Mouse (Mus musculus) macrophage (primary cell): Measurements from ENCODE around the gene Gm9817. TPM values are rescaled to one million over a fixed set of nuclear protein-coding genes. Genes with fewer than 3 reads are reported as not detected.

Source experiments
- H3K27ac ChIP-seq: fragments of 350-480 bp; formaldehyde crosslinking; 2 replicates; pipeline ENCODE4 v1.9.0; 2021
- H3K36me3 ChIP-seq: fragments of 350-480 bp; formaldehyde crosslinking; 2 replicates; pipeline ENCODE4 v1.9.0; 2021; ENCODE audit errors: inconsistent target
- H3K4me3 ChIP-seq: fragments of 350-480 bp; formaldehyde crosslinking; 2 replicates; pipeline ENCODE4 v1.9.0; 2021; ENCODE audit errors: inconsistent target
- H3K79me2 ChIP-seq: fragments of 350-480 bp; formaldehyde crosslinking; 2 replicates; pipeline ENCODE4 v1.9.0; 2021; ENCODE audit errors: inconsistent target
- WGBS: methylation state at CpG from one replicate; pipeline ENCODE4 v1.1.7; 2026; ENCODE audit warnings: inconsistent platforms; ENCODE audit not compliant: missing documents; 5-methylcytosine and 5-hydroxymethylcytosine counted together
- polyA plus RNA-seq: library from polyadenylated mRNA; stranded (reverse); fragments of 250-400 nt; gene quantifications from 3 replicates; pipeline ENCODE4 v1.2.4, GENCODE M21; 2018; ENCODE audit warnings: inconsistent platforms

Gm9817 gene
- polyA plus RNA-seq, 1 experiment from 2014 or later: 0.07 TPM

GRCm38 (mm10) chr13:45118822-45119221, 40.3 kb downstream of the Gm9817 start:
- 89% methylated on average over 3 of the region's 3 CpGs for WGBS
- no peak overlapping the region for H3K27ac ChIP-seq
- H3K4me3 ChIP-seq: no peak overlapping the region
- no peaks in the 10 kb centered on the region for H3K36me3 ChIP-seq
- no peaks in the 10 kb centered on the region for H3K79me2 ChIP-seq

Other genes starting within 250 kb of the Gm9817 start
- 125 to 155 TPM (median 146 TPM) in 3 replicates for gene Dtnbp1, start 76.5 kb upstream of the Gm9817 start, polyA plus RNA-seq